Comparison of ENCODE assay signal across 24 mouse cellular contexts in genomic region chr17:87997808-87998207, GRCm38 (mm10). TPM values are rescaled to one million over a fixed set of nuclear protein-coding genes. Genes with fewer than 3 reads are reported as not detected.
A peak's percentile ranks its signal among the peaks of the same experiment; 100 is the strongest.
DNase-seq lines count a peak whose midpoint lies in the region; ATAC-seq and TF ChIP-seq lines count a peak whose summit lies in the region.
"Had no signal": no experiment of that assay in that cellular context is flagged by ENCODE, and none has a peak within 500 bp of the region (broad histone marks: within the 10 kb centered on the region; RNA-seq: fewer than 3 reads in every experiment).

No protein-coding gene starts in this region.

- no peaks in the 10 kb centered on the region for H3K4me1 ChIP-seq in intestine, postnatal 0 days (replicated peaks; ENCODE audit: control insufficient read depth, insufficient read depth, low read length)
- H3K4me1 ChIP-seq: embryonic facial prominence, embryonic 13.5 days; forebrain, embryonic 10.5 days; forebrain, embryonic 13.5 days; heart, embryonic 10.5 days; heart, embryonic 13.5 days; hindbrain, embryonic 12.5 days; hindbrain, embryonic 15.5 days had no signal

- H3K9ac ChIP-seq in intestine, postnatal 0 days (ENCODE audit: low read depth, low read length) = no peak overlapping the region
- H3K9ac ChIP-seq: embryonic facial prominence, embryonic 13.5 days; forebrain, embryonic 13.5 days; heart, embryonic 13.5 days; hindbrain, embryonic 12.5 days; hindbrain, embryonic 15.5 days had no signal

- H3K4me2 ChIP-seq in intestine, postnatal 0 days (replicated peaks; ENCODE audit: low read depth) = no peak overlapping the region
- H3K4me2 ChIP-seq: embryonic facial prominence, embryonic 13.5 days; forebrain, embryonic 13.5 days; heart, embryonic 13.5 days; hindbrain, embryonic 12.5 days; hindbrain, embryonic 15.5 days had no signal

- no peak for TF ChIP-seq CTCF in intestine, postnatal 0 days (IDR thresholded peaks at IDR 0.05; ENCODE audit: low read depth)

- ATAC-seq in intestine, postnatal 0 days = peak; percentile 71
- ATAC-seq: activated CD4-positive, CD25-positive, alpha-beta regulatory T cell, adult 4 months; CD4-positive, CD25-positive, alpha-beta regulatory T cell, adult 4 months; forebrain, embryonic 13.5 days; forebrain, embryonic 16.5 days had no signal

- intact Hi-C loops in heart, postnatal 14 days (cut with DNase I) = no loop called here

- no peaks in the 10 kb centered on the region for H3K9me3 ChIP-seq in intestine, postnatal 0 days (ENCODE audit: control insufficient read depth)
- H3K9me3 ChIP-seq: embryonic facial prominence, embryonic 13.5 days; forebrain, embryonic 10.5 days; forebrain, embryonic 13.5 days; heart, embryonic 10.5 days; heart, embryonic 13.5 days; hindbrain, embryonic 12.5 days; hindbrain, embryonic 15.5 days had no signal

- H3K4me3 ChIP-seq in intestine, postnatal 0 days (ENCODE audit: low read depth, low read length) = no peak overlapping the region
- H3K4me3 ChIP-seq: embryonic facial prominence, embryonic 13.5 days; forebrain, embryonic 10.5 days; forebrain, embryonic 13.5 days; heart, adult 2 months; heart, embryonic 10.5 days; heart, embryonic 13.5 days; hindbrain, embryonic 12.5 days; hindbrain, embryonic 15.5 days had no signal

- peak overlapping the region; percentile 77 for H3K27ac ChIP-seq in intestine, postnatal 0 days (ENCODE audit: low read depth, low read length)
- H3K27ac ChIP-seq: embryonic facial prominence, embryonic 13.5 days; forebrain, embryonic 10.5 days; forebrain, embryonic 13.5 days; heart, adult 2 months; heart, embryonic 10.5 days; heart, embryonic 13.5 days; hindbrain, embryonic 12.5 days; hindbrain, embryonic 15.5 days had no signal

- peak; percentile 51 for DNase-seq in heart, adult 11 months
- no peak for DNase-seq in heart, postnatal 14 days
- peak; percentile 13 to 25 for DNase-seq in urinary bladder, postnatal 36 days (ENCODE audit: low spot score in 2 of 2)
- no peak for DNase-seq in urinary bladder, postnatal 4 days (ENCODE audit: low spot score in 2 of 2)
- DNase-seq in cerebellum, postnatal 4 days (ENCODE audit: low spot score in 2 of 2) = no peak
- DNase-seq in T-cell, adult 2 months (ENCODE audit: low spot score) = no peak
- DNase-seq: adrenal gland, adult 8-10 months; adrenal gland, postnatal 25 days; cerebellum, adult 18-20 months; cerebellum, adult 9-10 months; cerebellum, postnatal 14 days; gastrocnemius, postnatal 25 days; heart, adult 2 months had no signal

- H3K27me3 ChIP-seq in intestine, postnatal 0 days (replicated peaks; ENCODE audit: control insufficient read depth, insufficient read depth, low read length) = no peaks in the 10 kb centered on the region
- H3K27me3 ChIP-seq: embryonic facial prominence, embryonic 13.5 days; forebrain, embryonic 13.5 days; heart, embryonic 13.5 days; hindbrain, embryonic 12.5 days; hindbrain, embryonic 15.5 days had no signal

- H3K36me3 ChIP-seq in intestine, postnatal 0 days (ENCODE audit: control insufficient read depth, insufficient read depth) = peaks cover 64% of the 10 kb centered on the region

- WGBS in intestine, postnatal 0 days = 63% methylated on average over 4 of the region's 4 CpGs

RNA-seq across cellular contexts. Expression of gene Msh6, which starts 22.9 kb away (rescaled TPM):
- total RNA-seq in heart, postnatal 14 days (2021) = 1 to 10 TPM; 8.7 to 9.9 TPM
- polyA plus RNA-seq in intestine, postnatal 0 days (2015; fragmentation: Nextera tagmentation; extraction: Ambion mirVana) = 9.0 and 9.2 TPM in 2 replicates

Comparison
In these comparisons a context has a peak if more than half of its experiments do, and no peak if none do; other contexts are left out.
1. DNase-seq: peak in heart, adult 11 months (single experiment) and urinary bladder, postnatal 36 days (2 of 2); none in heart, postnatal 14 days (0 of 2), urinary bladder, postnatal 4 days (0 of 2), cerebellum, postnatal 4 days (0 of 2) and T-cell, adult 2 months (single experiment).